In genomic region chr9:70239229-70239628, GRCm38 (mm10) we compare ENCODE assay signal across 36 mouse cellular contexts.
"Had no signal": no experiment of that assay in that cellular context is flagged by ENCODE, and none has a peak within 500 bp of the region (broad histone marks: within the 10 kb centered on the region; RNA-seq: fewer than 3 reads in every experiment).

No protein-coding gene starts in this region.

- ATAC-seq: hindbrain, embryonic 16.5 days; hindbrain, postnatal 0 days; inflammation-experienced regulatory T-cells, adult 6 months; intestine, embryonic 15.5 days; intestine, embryonic 16.5 days; intestine, postnatal 0 days had no signal

- H3K9me3 ChIP-seq: heart, embryonic 10.5 days; heart, embryonic 12.5 days; heart, embryonic 13.5 days; heart, embryonic 15.5 days; hindbrain, embryonic 10.5 days; hindbrain, embryonic 12.5 days; hindbrain, embryonic 13.5 days; hindbrain, embryonic 15.5 days; intestine, embryonic 15.5 days; kidney, embryonic 15.5 days had no signal

- H3K36me3 ChIP-seq: heart, embryonic 10.5 days; heart, embryonic 12.5 days; heart, embryonic 13.5 days; heart, embryonic 15.5 days; hindbrain, embryonic 10.5 days; hindbrain, embryonic 12.5 days; hindbrain, embryonic 13.5 days; hindbrain, embryonic 15.5 days; intestine, embryonic 15.5 days; kidney, embryonic 15.5 days had no signal

- DNase-seq: heart, postnatal 10 days; heart, postnatal 14 days; heart, postnatal 36 days; heart, postnatal 4 days; kidney, adult 11 months; kidney, adult 18-20 months; kidney, adult 2 months; kidney, adult 8-10 months; kidney, adult 9 months; kidney, postnatal 10 days; kidney, postnatal 14 days; kidney, postnatal 25 days; kidney, postnatal 36 days; kidney, postnatal 4 days; layer of hippocampus, adult 9-11 months; layer of hippocampus, postnatal 36 days had no signal

- H3K27me3 ChIP-seq: heart, embryonic 12.5 days; heart, embryonic 13.5 days; heart, embryonic 15.5 days; hindbrain, embryonic 12.5 days; hindbrain, embryonic 13.5 days; hindbrain, embryonic 15.5 days; intestine, embryonic 15.5 days; kidney, embryonic 15.5 days had no signal

- H3K4me1 ChIP-seq: hindbrain, embryonic 12.5 days; hindbrain, embryonic 13.5 days; hindbrain, embryonic 15.5 days had no signal

- H3K9ac ChIP-seq: heart, embryonic 12.5 days; heart, embryonic 13.5 days; heart, embryonic 15.5 days; hindbrain, embryonic 12.5 days; hindbrain, embryonic 13.5 days; hindbrain, embryonic 14.5 days; hindbrain, embryonic 15.5 days; intestine, embryonic 15.5 days; kidney, embryonic 15.5 days had no signal

- H3K4me2 ChIP-seq: heart, embryonic 11.5 days; heart, embryonic 12.5 days; heart, embryonic 13.5 days; heart, embryonic 15.5 days; hindbrain, embryonic 12.5 days; hindbrain, embryonic 13.5 days; hindbrain, embryonic 14.5 days; hindbrain, embryonic 15.5 days; intestine, embryonic 15.5 days; kidney, embryonic 15.5 days had no signal

- H3K4me3 ChIP-seq: heart, embryonic 10.5 days; heart, embryonic 12.5 days; heart, embryonic 13.5 days; heart, embryonic 15.5 days; hindbrain, embryonic 10.5 days; hindbrain, embryonic 12.5 days; hindbrain, embryonic 13.5 days; hindbrain, embryonic 15.5 days; intestine, embryonic 15.5 days; kidney, embryonic 15.5 days; layer of hippocampus, adult 2 months; left cerebral cortex, adult 2 months had no signal

- H3K27ac ChIP-seq: heart, embryonic 10.5 days; heart, embryonic 13.5 days; heart, embryonic 15.5 days; hindbrain, embryonic 10.5 days; hindbrain, embryonic 12.5 days; hindbrain, embryonic 13.5 days; hindbrain, embryonic 14.5 days; hindbrain, embryonic 15.5 days; hindbrain, postnatal 0 days; intestine, embryonic 15.5 days; kidney, embryonic 15.5 days; kidney, postnatal 0 days; layer of hippocampus, adult 2 months; left cerebral cortex, adult 2 months had no signal
